Mouse (Mus musculus): Measurements from ENCODE around the gene Nuak2. TPM values are rescaled to one million over a fixed set of nuclear protein-coding genes. Genes with fewer than 3 reads are reported as not detected.

Nuak2 gene
- total RNA-seq, 1 experiment, result 8.0 TPM

DNA sequence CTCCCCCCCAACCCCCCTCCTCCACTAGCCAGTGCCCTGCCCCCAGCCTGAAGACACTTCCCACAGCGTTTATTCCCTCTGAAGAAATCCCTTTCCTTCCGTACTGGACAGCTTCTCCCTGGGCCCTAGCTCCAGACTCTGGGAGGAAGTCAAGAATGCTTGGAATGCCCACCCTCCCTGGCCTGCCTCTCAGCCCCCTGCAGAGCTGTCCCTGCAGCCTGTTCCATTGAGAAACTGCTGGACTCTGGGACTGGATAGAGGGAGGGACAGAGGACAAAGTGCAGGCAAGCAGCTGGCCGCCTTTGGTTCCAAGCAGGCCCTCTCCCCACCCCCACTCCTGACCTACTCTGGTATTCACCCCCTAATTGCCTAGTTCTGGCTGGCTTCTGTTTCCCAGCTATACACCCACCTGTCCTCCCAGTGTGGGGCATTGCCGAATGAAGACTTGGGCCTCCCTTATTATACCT, 17.8 kb downstream of the Nuak2 start:
- in situ Hi-C loops (cut with MboI; ENCODE audit: low sequenced_read_pairs in 2 of 2, unreplicated experiment in 2 of 2), result no loop called here
- peaks cover 15 to 38% of the 10 kb centered on the region in 2 experiments for H3K4me1 ChIP-seq (ENCODE audit: control insufficient read depth in 2 of 2, insufficient read depth in 2 of 2, low read length in 2 of 2, poor library complexity in 1 of 2)

DNA sequence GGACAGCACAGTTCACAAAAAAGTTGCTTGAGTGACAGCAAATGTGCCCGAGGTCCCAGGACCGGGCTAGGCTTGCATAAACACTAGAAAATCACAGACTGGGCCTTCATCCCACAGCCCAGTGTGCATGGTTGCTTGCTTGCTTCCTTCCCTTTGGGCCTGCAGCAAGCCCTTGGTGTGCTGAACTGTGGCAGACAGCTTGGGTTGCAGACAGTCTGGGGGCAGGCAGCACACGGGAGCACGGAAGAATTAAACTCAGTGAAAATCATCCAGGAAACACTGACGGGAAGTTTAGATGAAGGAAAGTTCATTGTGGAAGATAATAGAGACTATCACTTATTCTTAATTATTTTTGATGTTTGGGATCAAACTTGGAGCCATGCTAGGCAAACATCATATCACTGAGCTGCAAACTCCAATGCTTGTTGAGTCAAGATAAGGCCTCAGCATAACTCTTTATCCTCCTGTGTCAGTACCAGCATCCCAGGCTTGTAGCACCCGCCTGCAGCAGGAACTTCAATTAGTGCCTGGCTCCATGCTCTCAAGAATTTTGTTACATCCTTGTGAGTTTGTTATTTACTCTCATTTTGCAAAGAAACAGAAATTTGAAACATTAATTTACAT, 18.4 kb downstream of the Nuak2 start:
- no peak for DNase-seq (ENCODE audit: low read depth, low spot score)
- H3K27ac ChIP-seq (ENCODE audit: insufficient read depth, low read depth, low read length, poor library complexity, severe bottlenecking), result no peak overlapping the region
- peaks cover 15 to 38% of the 10 kb centered on the region in 2 experiments for H3K4me1 ChIP-seq (ENCODE audit: control insufficient read depth in 2 of 2, insufficient read depth in 2 of 2, low read length in 2 of 2, poor library complexity in 1 of 2)
- in situ Hi-C loops (cut with MboI; ENCODE audit: low sequenced_read_pairs in 2 of 2, unreplicated experiment in 2 of 2), result no loop called here
- H3K9ac ChIP-seq (ENCODE audit: insufficient read depth, low read depth, low read length, poor library complexity, severe bottlenecking), result no peak overlapping the region
- peaks cover 16% of the 10 kb centered on the region; the same call in 1 of the 2 replicates for H3K36me3 ChIP-seq (ENCODE audit: control insufficient read depth, insufficient read depth, low read length, poor library complexity, severe bottlenecking)
- no peak overlapping the region for H3K4me3 ChIP-seq (ENCODE audit: insufficient read depth in 1 of 2, low read depth in 1 of 2, low read length in 2 of 2, poor library complexity in 1 of 2, severe bottlenecking in 1 of 2)
- no peaks in the 10 kb centered on the region for H3K9me3 ChIP-seq (ENCODE audit: control insufficient read depth, insufficient read depth, low read depth, low read length)
- no peak for TF ChIP-seq HCFC1 (IDR thresholded peaks at IDR 0.05; ENCODE audit: borderline replicate concordance, insufficient read depth, low read length)
- TF ChIP-seq CHD2 (IDR thresholded peaks at IDR 0.05; ENCODE audit: low read depth, low read length), result no peak
- TF ChIP-seq ZC3H11A (IDR thresholded peaks at IDR 0.05; ENCODE audit: borderline replicate concordance, low read depth, low read length), result no peak
- no peak for TF ChIP-seq MAFK (IDR thresholded peaks at IDR 0.05; ENCODE audit: insufficient read depth, low read depth, low read length)
- no peak for TF ChIP-seq ZNF384 (IDR thresholded peaks at IDR 0.05; ENCODE audit: low read depth, low read length)

More for the DNA sequence above, 17.8 kb downstream of the Nuak2 start:
- TF ChIP-seq ZNF384 (IDR thresholded peaks at IDR 0.05; ENCODE audit: low read depth, low read length) (no peak), ZC3H11A (IDR thresholded peaks at IDR 0.05; ENCODE audit: borderline replicate concordance, low read depth, low read length) (no peak), CHD2 (IDR thresholded peaks at IDR 0.05; ENCODE audit: low read depth, low read length) (0 out of 2 replicates have a peak, but pooled peaks have one; percentile 36), HCFC1 (IDR thresholded peaks at IDR 0.05; ENCODE audit: borderline replicate concordance, insufficient read depth, low read length) (no peak)
- H3K36me3 ChIP-seq (ENCODE audit: control insufficient read depth, insufficient read depth, low read length, poor library complexity, severe bottlenecking), result peaks cover 16% of the 10 kb centered on the region; the same call in 1 of the 2 replicates
- no peak for DNase-seq (ENCODE audit: low read depth, low spot score)
- no peak overlapping the region for H3K9ac ChIP-seq (ENCODE audit: insufficient read depth, low read depth, low read length, poor library complexity, severe bottlenecking)
- no peaks in the 10 kb centered on the region for H3K9me3 ChIP-seq (ENCODE audit: control insufficient read depth, insufficient read depth, low read depth, low read length)
- H3K4me3 ChIP-seq (ENCODE audit: insufficient read depth in 1 of 2, low read depth in 1 of 2, low read length in 2 of 2, poor library complexity in 1 of 2, severe bottlenecking in 1 of 2), result no peak overlapping the region
- H3K27ac ChIP-seq (ENCODE audit: insufficient read depth, low read depth, low read length, poor library complexity, severe bottlenecking), result no peak overlapping the region

DNA sequence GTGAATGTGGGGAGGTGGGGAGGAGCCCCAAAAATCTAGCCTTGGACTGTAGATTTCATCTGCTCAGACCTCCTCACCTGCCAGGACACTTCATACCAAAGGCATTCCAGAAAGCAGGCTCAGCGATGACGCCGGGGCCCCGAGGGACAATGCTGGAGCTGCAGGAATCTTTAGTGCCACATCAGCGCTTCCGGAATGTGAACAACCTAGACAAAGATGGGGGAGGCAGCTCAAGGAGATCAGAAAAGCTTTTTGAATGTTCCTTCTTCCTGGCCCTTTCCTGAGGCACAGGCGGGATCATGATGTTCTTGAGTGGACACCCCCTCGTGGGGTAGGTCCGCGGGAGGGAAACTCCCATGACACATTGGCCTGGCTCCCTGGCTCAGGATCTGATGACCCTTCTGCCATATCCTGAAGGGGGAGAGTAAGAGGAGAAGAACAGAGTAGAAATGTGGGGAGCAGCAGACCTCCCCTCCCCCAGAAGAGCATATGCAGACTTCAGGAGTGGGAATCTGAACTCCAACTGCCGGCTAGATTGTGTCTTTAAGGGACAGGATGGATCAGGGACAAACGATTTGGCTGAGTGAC, 19.5 kb downstream of the Nuak2 start:
- TF ChIP-seq MAFK (IDR thresholded peaks at IDR 0.05; ENCODE audit: insufficient read depth, low read depth, low read length) (peak; percentile 59), ZC3H11A (IDR thresholded peaks at IDR 0.05; ENCODE audit: borderline replicate concordance, low read depth, low read length) (no peak)
- Histone ChIP-seq H3K9ac (ENCODE audit: insufficient read depth, low read depth, low read length, poor library complexity, severe bottlenecking) (no peak overlapping the region), H3K27ac (ENCODE audit: insufficient read depth, low read depth, low read length, poor library complexity, severe bottlenecking) (no peak overlapping the region), H3K4me3 (ENCODE audit: insufficient read depth in 1 of 2, low read depth in 1 of 2, low read length in 2 of 2, poor library complexity in 1 of 2, severe bottlenecking in 1 of 2) (no peak overlapping the region), H3K9me3 (ENCODE audit: control insufficient read depth, insufficient read depth, low read depth, low read length) (no peaks in the 10 kb centered on the region), H3K36me3 (ENCODE audit: control insufficient read depth, insufficient read depth, low read length, poor library complexity, severe bottlenecking) (peaks cover 10% of the 10 kb centered on the region; the same call in 1 of the 2 replicates), H3K4me1 (ENCODE audit: control insufficient read depth in 2 of 2, insufficient read depth in 2 of 2, low read length in 2 of 2, poor library complexity in 1 of 2) (peaks cover 15 to 34% of the 10 kb centered on the region in 2 experiments)
- no peak for DNase-seq (ENCODE audit: low read depth, low spot score)
- in situ Hi-C loops (cut with MboI; ENCODE audit: low sequenced_read_pairs in 2 of 2, unreplicated experiment in 2 of 2), result no loop called here

DNA sequence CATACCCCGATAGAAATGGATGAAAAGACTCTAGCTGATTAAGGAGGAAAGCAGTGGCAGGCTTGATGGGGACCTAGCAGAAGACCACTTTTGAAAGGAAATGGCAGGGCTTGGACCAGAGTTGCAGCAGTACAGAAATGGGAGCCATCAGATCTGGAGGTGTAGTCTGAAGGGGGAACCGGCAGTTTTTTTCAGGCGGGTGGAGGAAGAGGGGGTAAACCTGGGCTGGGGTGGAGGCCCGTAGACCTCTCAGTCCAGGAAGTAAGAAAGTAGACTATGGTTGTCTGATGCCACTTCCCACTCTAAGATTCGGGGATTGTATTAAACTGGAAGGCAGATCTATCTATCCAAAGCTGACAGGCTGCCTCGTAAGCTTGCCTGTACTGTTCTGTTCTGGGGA, 21.0 kb downstream of the Nuak2 start:
- Histone ChIP-seq H3K9me3 (ENCODE audit: control insufficient read depth, insufficient read depth, low read depth, low read length) (no peaks in the 10 kb centered on the region), H3K9ac (ENCODE audit: insufficient read depth, low read depth, low read length, poor library complexity, severe bottlenecking) (no peak overlapping the region), H3K4me3 (ENCODE audit: insufficient read depth in 1 of 2, low read depth in 1 of 2, low read length in 2 of 2, poor library complexity in 1 of 2, severe bottlenecking in 1 of 2) (no peak overlapping the region), H3K36me3 (ENCODE audit: control insufficient read depth, insufficient read depth, low read length, poor library complexity, severe bottlenecking) (peaks cover 5% of the 10 kb centered on the region; the same call in 1 of the 2 replicates), H3K27ac (ENCODE audit: insufficient read depth, low read depth, low read length, poor library complexity, severe bottlenecking) (no peak overlapping the region), H3K4me1 (ENCODE audit: control insufficient read depth in 2 of 2, insufficient read depth in 2 of 2, low read length in 2 of 2, poor library complexity in 1 of 2) (peaks cover 18 to 31% of the 10 kb centered on the region in 2 experiments)
- DNase-seq (ENCODE audit: low read depth, low spot score), result no peak
- in situ Hi-C loops (cut with MboI; ENCODE audit: low sequenced_read_pairs in 2 of 2, unreplicated experiment in 2 of 2), result no loop called here
- TF ChIP-seq ZC3H11A (IDR thresholded peaks at IDR 0.05; ENCODE audit: borderline replicate concordance, low read depth, low read length), result no peak
- no peak for TF ChIP-seq ZNF384 (IDR thresholded peaks at IDR 0.05; ENCODE audit: low read depth, low read length)
- TF ChIP-seq CHD2 (IDR thresholded peaks at IDR 0.05; ENCODE audit: low read depth, low read length), result no peak
- no peak for TF ChIP-seq MAFK (IDR thresholded peaks at IDR 0.05; ENCODE audit: insufficient read depth, low read depth, low read length)
- TF ChIP-seq HCFC1 (IDR thresholded peaks at IDR 0.05; ENCODE audit: borderline replicate concordance, insufficient read depth, low read length), result no peak
